Mouse (Mus musculus) cerebellum, adult 2 months (tissue): ENCODE measurements around the gene Nt5c2.

Source experiments
- CTCF ChIP-seq: fragments of 200-500 bp; IDR thresholded peaks from 2 replicates; pipeline ENCODE4 v1.5.1; 2011; ENCODE audit warnings: low read depth, mild to moderate bottlenecking, control low read depth, low read length, moderate library complexity, borderline replicate concordance; ENCODE audit not compliant: insufficient read depth
- POLR2A ChIP-seq: fragments of 200-500 bp; IDR thresholded peaks from 2 replicates; pipeline ENCODE4 v1.6.1; 2011; ENCODE audit warnings: low read length, control low read depth, borderline replicate concordance; ENCODE audit not compliant: insufficient read depth

GRCm38 (mm10) chr19:46913626-46914025, 101.3 kb downstream of the Nt5c2 start:
- TF ChIP-seq POLR2A (no peak), CTCF (no peak)
